9 mouse cellular contexts compared by ENCODE assay signal in genomic region chr3:101599191-101599919, GRCm38 (mm10). TPM values are rescaled to one million over a fixed set of nuclear protein-coding genes. Genes with fewer than 3 reads are reported as not detected.
DNase-seq lines count a peak whose midpoint lies in the region; ATAC-seq and TF ChIP-seq lines count a peak whose summit lies in the region.
"Had no signal": no experiment of that assay in that cellular context is flagged by ENCODE, and none has a peak within 500 bp of the region (broad histone marks: within the 10 kb centered on the region; RNA-seq: fewer than 3 reads in every experiment).

No protein-coding gene starts in this region.

- no peaks in the 10 kb centered on the region for H3K27me3 ChIP-seq in hindbrain, embryonic 14.5 days (ENCODE audit: control insufficient read depth, insufficient read depth, low read length)
- H3K27me3 ChIP-seq in hindbrain, postnatal 0 days (ENCODE audit: insufficient read depth, low read length) = no peaks in the 10 kb centered on the region
- H3K27me3 ChIP-seq in embryonic facial prominence, embryonic 12.5 days = no peaks in the 10 kb centered on the region
- no peaks in the 10 kb centered on the region for H3K27me3 ChIP-seq in forebrain, embryonic 15.5 days

- peaks cover 84% of the 10 kb centered on the region for H3K79me2 ChIP-seq in macrophage (ENCODE audit: inconsistent target)

- WGBS in hindbrain, embryonic 14.5 days = 66% methylated on average over 8 of the region's 8 CpGs
- 64% methylated on average over 8 of the region's 8 CpGs for WGBS in hindbrain, postnatal 0 days
- 62% methylated on average over 8 of the region's 8 CpGs for WGBS in embryonic facial prominence, embryonic 12.5 days
- WGBS in forebrain, embryonic 15.5 days = 58% methylated on average over 8 of the region's 8 CpGs
- whole genome bisulfite sequencing in macrophage (ENCODE audit: missing documents) = 85% methylated on average over 8 of the region's 8 CpGs
- 75% methylated on average over 8 of the region's 8 CpGs for WGBS in lung, adult 2 months

- H3K27ac ChIP-seq in hindbrain, embryonic 14.5 days = no peak overlapping the region
- H3K27ac ChIP-seq in hindbrain, postnatal 0 days = no peak overlapping the region
- H3K27ac ChIP-seq in embryonic facial prominence, embryonic 12.5 days = peak overlapping the region; percentile 60; the same call in 1 of the 2 replicates
- 0 out of 2 replicates have a peak overlapping the region, but pooled peaks have one; percentile 29 for H3K27ac ChIP-seq in forebrain, embryonic 15.5 days (replicated peaks)
- peak overlapping the region; percentile 92 for H3K27ac ChIP-seq in macrophage

- no peak for DNase-seq in hindbrain, embryonic 14.5 days (ENCODE audit: low spot score)
- no peak for DNase-seq in hindbrain, postnatal 0 days (ENCODE audit: low spot score)
- no peak for DNase-seq in adrenal gland, postnatal 14 days
- DNase-seq in layer of hippocampus, postnatal 36 days = no peak
- DNase-seq in lung, adult 2 months = no peak
- DNase-seq: right cerebral cortex, postnatal 14 days had no signal

- peaks cover 78% of the 10 kb centered on the region for H3K4me1 ChIP-seq in hindbrain, embryonic 14.5 days (replicated peaks; ENCODE audit: control insufficient read depth, insufficient read depth, low read length)
- H3K4me1 ChIP-seq in hindbrain, postnatal 0 days (ENCODE audit: insufficient read depth, low read length) = peaks cover 52% of the 10 kb centered on the region
- peaks cover 72% of the 10 kb centered on the region for H3K4me1 ChIP-seq in embryonic facial prominence, embryonic 12.5 days
- peaks cover 77% of the 10 kb centered on the region for H3K4me1 ChIP-seq in forebrain, embryonic 15.5 days
- H3K4me1 ChIP-seq in lung, adult 2 months (ENCODE audit: control insufficient read depth, insufficient read depth, low read length) = peaks cover 42% of the 10 kb centered on the region

- TF ChIP-seq POLR2A in lung, adult 2 months (IDR thresholded peaks at IDR 0.05; ENCODE audit: borderline replicate concordance, extremely low read depth, low read depth, low read length) = no peak

- peak overlapping the region; percentile 71 for H3K4me2 ChIP-seq in hindbrain, embryonic 14.5 days (replicated peaks)
- H3K4me2 ChIP-seq in hindbrain, postnatal 0 days (ENCODE audit: low read depth, low read length) = no peak overlapping the region
- no peak overlapping the region for H3K4me2 ChIP-seq in embryonic facial prominence, embryonic 12.5 days (replicated peaks)
- H3K4me2 ChIP-seq in forebrain, embryonic 15.5 days (replicated peaks) = no peak overlapping the region

- no peak overlapping the region for H3K4me3 ChIP-seq in hindbrain, embryonic 14.5 days (replicated peaks; ENCODE audit: low read length)
- H3K4me3 ChIP-seq in hindbrain, postnatal 0 days (ENCODE audit: low read length) = no peak overlapping the region
- H3K4me3 ChIP-seq in embryonic facial prominence, embryonic 12.5 days = no peak overlapping the region
- H3K4me3 ChIP-seq in forebrain, embryonic 15.5 days = no peak overlapping the region
- no peak overlapping the region; the same call in 1 of the 2 replicates for H3K4me3 ChIP-seq in macrophage (ENCODE audit: inconsistent target)
- H3K4me3 ChIP-seq in lung, adult 2 months (replicated peaks; ENCODE audit: extremely low read depth, low read depth, low read length) = no peak overlapping the region

- ATAC-seq in hindbrain, embryonic 14.5 days (ENCODE audit: low FRiP score) = no peak
- no peak for ATAC-seq in hindbrain, postnatal 0 days
- no peak for ATAC-seq in embryonic facial prominence, embryonic 12.5 days (ENCODE audit: insufficient number of reproducible peaks, insufficient read depth, low FRiP score, low TSS enrichment)
- no peak for ATAC-seq in forebrain, embryonic 15.5 days (replicated peaks)

- H3K9me3 ChIP-seq in hindbrain, embryonic 14.5 days (ENCODE audit: control insufficient read depth, low read length) = no peaks in the 10 kb centered on the region
- no peaks in the 10 kb centered on the region for H3K9me3 ChIP-seq in hindbrain, postnatal 0 days (ENCODE audit: low read length)
- no peaks in the 10 kb centered on the region for H3K9me3 ChIP-seq in embryonic facial prominence, embryonic 12.5 days
- H3K9me3 ChIP-seq in forebrain, embryonic 15.5 days = no peaks in the 10 kb centered on the region

- peaks cover 6% of the 10 kb centered on the region for H3K36me3 ChIP-seq in hindbrain, embryonic 14.5 days (replicated peaks; ENCODE audit: control insufficient read depth, insufficient read depth)
- 0 out of 2 replicates have a peak, but pooled peaks cover 2% of the 10 kb centered on the region for H3K36me3 ChIP-seq in hindbrain, postnatal 0 days (ENCODE audit: insufficient read depth, low read length)
- H3K36me3 ChIP-seq in embryonic facial prominence, embryonic 12.5 days = peaks cover 8% of the 10 kb centered on the region
- no peaks in the 10 kb centered on the region for H3K36me3 ChIP-seq in forebrain, embryonic 15.5 days
- no peaks in the 10 kb centered on the region for H3K36me3 ChIP-seq in macrophage (ENCODE audit: inconsistent target)

- TF ChIP-seq CTCF in hindbrain, postnatal 0 days (IDR thresholded peaks at IDR 0.05; ENCODE audit: low read depth) = no peak
- no peak for TF ChIP-seq CTCF in lung, adult 2 months (IDR thresholded peaks at IDR 0.05; ENCODE audit: insufficient read depth, low read length)

- no peak overlapping the region for H3K9ac ChIP-seq in hindbrain, embryonic 14.5 days
- H3K9ac ChIP-seq in hindbrain, postnatal 0 days (replicated peaks; ENCODE audit: low read length) = no peak overlapping the region
- no peak overlapping the region for H3K9ac ChIP-seq in embryonic facial prominence, embryonic 12.5 days
- no peak overlapping the region for H3K9ac ChIP-seq in forebrain, embryonic 15.5 days (replicated peaks)

RNA-seq across cellular contexts. Expression of gene Atp1a1, which starts 5.1 kb away (rescaled TPM):
- polyA plus RNA-seq in hindbrain, embryonic 14.5 days (2014; fragmentation: Nextera tagmentation; extraction: Ambion mirVana) = 105 and 112 TPM in 2 replicates
- total RNA-seq in hindbrain, postnatal 0 days (2014; rRNA removed) = 244 and 264 TPM in 2 replicates
- polyA plus RNA-seq in hindbrain, postnatal 0 days (2015; fragmentation: Nextera tagmentation; extraction: Ambion mirVana) = 66.3 and 66.4 TPM in 2 replicates
- 59.8 and 66.4 TPM in 2 replicates for polyA plus RNA-seq in embryonic facial prominence, embryonic 12.5 days (2016; fragmentation: Nextera tagmentation; extraction: Ambion mirVana)
- 39.7 and 43.7 TPM in 2 replicates for polyA plus RNA-seq in forebrain, embryonic 15.5 days (2015; fragmentation: Nextera tagmentation; extraction: Ambion mirVana)
- 100 to 1,000 TPM in 3 of 26 experiments, 10 to 100 TPM in 23; 21.3 to 208 (median 41.7) TPM for total RNA-seq in macrophage (2018; cell fraction: chromatin; rRNA removed)
- total RNA-seq in macrophage (2018; cell fraction: cytosol; rRNA removed) = 100 to 1,000 TPM in 19 of 26 experiments, 10 to 100 TPM in 7; 73.2 to 225 (median 128) TPM
- total RNA-seq in macrophage (2018; cell fraction: nucleus; rRNA removed) = 100 to 1,000 TPM in 23 of 26 experiments, 10 to 100 TPM in 3; 86.0 to 312 (median 124) TPM
- 155 to 277 TPM (median 164 TPM) in 3 replicates for polyA plus RNA-seq in macrophage (2018)
- total RNA-seq in adrenal gland, postnatal 14 days (2021) = 548 and 554 TPM in 2 replicates
- total RNA-seq in layer of hippocampus, postnatal 36 days (2021) = 100 to 1,000 TPM; 462 to 484 TPM
- polyA plus RNA-seq in lung, adult 2 months (2012; rRNA removed) = 267 and 269 TPM in 2 replicates

Comparison
In these comparisons a context has a peak if more than half of its experiments do, and no peak if none do; other contexts are left out.
1. H3K27ac ChIP-seq: peak in embryonic facial prominence, embryonic 12.5 days (single experiment), forebrain, embryonic 15.5 days (single experiment) and macrophage (single experiment); none in hindbrain, embryonic 14.5 days (single experiment) and hindbrain, postnatal 0 days (single experiment).